Mouse (Mus musculus) midbrain, embryonic 15.5 days (tissue): Measurements from ENCODE around the gene Ankrd24. TPM values are rescaled to one million over a fixed set of nuclear protein-coding genes. Genes with fewer than 3 reads are reported as not detected.

Source experiments
- ATAC-seq: fragments of 200-750 bp; cut with Nextera tagmentation; replicated peaks from 2 replicates; pipeline ENCODE4 v1.8.0; 2017; ENCODE audit warnings: moderate TSS enrichment
- H3K27ac ChIP-seq: fragments of 300-500 bp; sonication (generic); 2 replicates; pipeline ENCODE4 v1.5.1; 2015; ENCODE audit warnings: mild to moderate bottlenecking, inconsistent platforms
- H3K27me3 ChIP-seq: fragments of 300-500 bp; sonication (generic); replicated peaks from 2 replicates; pipeline ENCODE4 v1.6.1; 2015; ENCODE audit warnings: inconsistent platforms
- H3K36me3 ChIP-seq: fragments of 300-500 bp; sonication (generic); replicated peaks from 2 replicates; pipeline ENCODE4 v1.6.1; 2015; ENCODE audit warnings: inconsistent platforms
- H3K4me1 ChIP-seq: fragments of 300-500 bp; sonication (generic); 2 replicates; pipeline ENCODE4 v1.6.1; 2015; ENCODE audit warnings: inconsistent platforms
- H3K4me2 ChIP-seq: fragments of 300-500 bp; sonication (generic); 2 replicates; pipeline ENCODE4 v1.6.1; 2015; ENCODE audit warnings: inconsistent platforms, mild to moderate bottlenecking, moderate library complexity
- H3K4me3 ChIP-seq: fragments of 300-500 bp; sonication (generic); 2 replicates; pipeline ENCODE4 v1.5.1; 2015; ENCODE audit warnings: mild to moderate bottlenecking, inconsistent platforms
- H3K9ac ChIP-seq: fragments of 300-500 bp; sonication (generic); 2 replicates; pipeline ENCODE4 v1.6.1; 2015; ENCODE audit warnings: mild to moderate bottlenecking, inconsistent platforms
- H3K9me3 ChIP-seq: fragments of 300-500 bp; sonication (generic); 2 replicates; pipeline ENCODE4 v1.6.1; 2016; ENCODE audit warnings: inconsistent platforms
- WGBS: fragments of 180-500 bp; shearing (Covaris S2); methylation state at CpG from one replicate; pipeline ENCODE4 v1.1.7; 2015; ENCODE audit warnings: mixed read lengths; 5-methylcytosine and 5-hydroxymethylcytosine counted together
- polyA plus RNA-seq: library from polyadenylated mRNA; unstranded; fragments of >200 nt; fragmentation: Nextera tagmentation; extraction: Ambion mirVana; gene quantifications from 2 replicates; pipeline ENCODE4 v1.2.1, GENCODE M21; 2015

Gene Ankrd24
- 19.1 and 20.2 TPM in 2 replicates for polyA plus RNA-seq

DNA sequence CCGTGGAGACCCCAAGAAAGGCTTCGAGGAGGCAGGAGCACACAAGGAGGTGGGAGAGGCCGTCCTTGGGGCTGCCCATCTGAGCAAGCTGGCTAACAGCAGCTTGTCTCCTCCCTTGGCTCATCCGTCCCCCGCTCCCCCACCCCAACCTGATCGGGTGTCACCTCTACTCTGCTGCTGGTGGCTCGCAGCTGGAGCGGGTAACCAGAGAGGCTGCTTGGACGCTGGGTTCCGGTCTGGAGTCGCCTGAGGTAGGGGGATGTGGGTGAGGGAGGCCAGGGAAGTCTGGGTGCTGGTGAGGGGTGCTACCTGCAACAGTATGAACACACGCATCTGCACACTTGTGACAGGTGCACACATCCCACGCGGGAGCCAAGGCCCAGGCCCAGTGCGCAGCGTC, at the start of gene Ankrd24:
TSS of gene Ankrd24 (plus strand) at position 151 of the 400 bp plus-strand sequence.
- 86% methylated on average over 16 of the region's 16 CpGs for WGBS
- Histone ChIP-seq H3K4me1 (peaks cover 30% of the 10 kb centered on the region), H3K27me3 (0 out of 2 replicates have a peak, but pooled peaks cover 11% of the 10 kb centered on the region), H3K4me2 (peak within 1 kb of the TSS; percentile 90), H3K27ac (peak within 1 kb of the TSS; percentile 86), H3K36me3 (0 out of 2 replicates have a peak, but pooled peaks cover 5% of the 10 kb centered on the region), H3K4me3 (peak within 1 kb of the TSS; percentile 89), H3K9me3 (no peaks in the 10 kb centered on the region), H3K9ac (peak within 1 kb of the TSS; percentile 86)
- ATAC-seq: 0 out of 2 replicates have a peak, but pooled peaks have one; percentile 4

GRCm38 (mm10) chr10:81579967-81580366, 48.4 kb upstream of the Ankrd24 start:
- H3K4me3 ChIP-seq: no peak overlapping the region
- H3K27me3 ChIP-seq: peaks cover 70% of the 10 kb centered on the region
- H3K4me2 ChIP-seq: no peak overlapping the region
- no peak overlapping the region for H3K9ac ChIP-seq
- WGBS: 61% methylated on average over 4 of the region's 4 CpGs
- no peaks in the 10 kb centered on the region for H3K9me3 ChIP-seq
- no peaks in the 10 kb centered on the region for H3K36me3 ChIP-seq
- peaks cover 19% of the 10 kb centered on the region for H3K4me1 ChIP-seq
- ATAC-seq: no peak
- no peak overlapping the region for H3K27ac ChIP-seq

GRCm38 (mm10) chr10:81580441-81581070, 47.8 kb upstream of the Ankrd24 start:
- Histone ChIP-seq H3K27me3 (peaks cover 70% of the 10 kb centered on the region), H3K36me3 (0 out of 2 replicates have a peak, but pooled peaks cover 3% of the 10 kb centered on the region), H3K9me3 (no peaks in the 10 kb centered on the region; the same call in 1 of the 2 replicates), H3K4me3 (no peak overlapping the region), H3K4me1 (peaks cover 13% of the 10 kb centered on the region), H3K4me2 (no peak overlapping the region), H3K9ac (no peak overlapping the region), H3K27ac (no peak overlapping the region)
- ATAC-seq: no peak
- 67% methylated on average over 25 of the region's 25 CpGs for WGBS

DNA sequence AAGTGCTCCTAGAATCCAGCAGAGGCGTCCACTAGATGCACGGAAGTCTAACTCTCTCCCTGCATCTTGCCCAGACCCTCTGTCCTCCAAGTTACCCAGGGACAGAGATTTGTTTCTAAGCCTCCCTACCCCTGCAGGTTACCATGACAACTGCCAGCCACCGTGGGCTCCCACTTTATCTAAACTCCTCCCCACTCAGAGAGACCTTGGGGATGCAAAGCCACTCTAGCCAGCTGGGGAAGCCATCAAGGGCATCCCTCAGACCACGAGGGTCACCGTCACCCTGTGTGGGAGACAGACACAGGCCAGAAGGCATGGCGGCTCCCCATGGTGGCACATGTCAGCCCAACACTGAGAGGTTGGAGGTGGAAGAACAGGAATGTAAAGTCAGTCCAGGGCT, 45.0 kb upstream of the Ankrd24 start:
- Histone ChIP-seq H3K27ac (no peak overlapping the region), H3K4me1 (0 out of 2 replicates have a peak, but pooled peaks cover 5% of the 10 kb centered on the region), H3K27me3 (peaks cover 51% of the 10 kb centered on the region), H3K36me3 (0 out of 2 replicates have a peak, but pooled peaks cover 3% of the 10 kb centered on the region), H3K4me3 (no peak overlapping the region), H3K9ac (no peak overlapping the region), H3K4me2 (no peak overlapping the region), H3K9me3 (no peaks in the 10 kb centered on the region; the same call in 1 of the 2 replicates)
- ATAC-seq: no peak
- WGBS: 37% methylated on average over 6 of the region's 6 CpGs

GRCm38 (mm10) chr10:81588739-81589138, 39.6 kb upstream of the Ankrd24 start:
- H3K27ac ChIP-seq: no peak overlapping the region
- H3K4me3 ChIP-seq: no peak overlapping the region
- ATAC-seq: no peak
- 0 out of 2 replicates have a peak, but pooled peaks cover 3% of the 10 kb centered on the region for H3K36me3 ChIP-seq
- H3K4me1 ChIP-seq: no peaks in the 10 kb centered on the region
- no peak overlapping the region for H3K4me2 ChIP-seq
- H3K27me3 ChIP-seq: peaks cover 22% of the 10 kb centered on the region
- WGBS: 77% methylated on average over 7 of the region's 7 CpGs
- H3K9me3 ChIP-seq: no peaks in the 10 kb centered on the region; the same call in 1 of the 2 replicates
- no peak overlapping the region for H3K9ac ChIP-seq

DNA sequence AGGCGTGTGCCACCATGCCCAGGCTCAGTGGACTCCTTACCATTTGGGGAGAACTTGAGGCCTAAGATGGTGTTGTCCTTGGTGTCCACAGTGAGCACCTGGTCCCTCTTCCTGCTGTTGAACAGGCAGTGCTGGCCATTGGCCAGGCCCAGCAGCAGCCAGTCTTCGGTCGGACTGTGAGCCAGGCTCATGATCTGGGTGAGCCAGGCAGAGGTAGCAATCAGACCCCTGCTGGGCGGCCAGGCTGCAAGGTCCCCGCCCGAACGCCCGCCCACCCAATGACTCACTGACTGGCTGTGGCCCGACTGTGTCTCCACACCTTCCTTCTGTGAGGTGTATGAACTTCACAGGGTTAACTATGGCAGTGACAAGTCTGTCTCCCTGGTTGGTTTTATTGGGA, 36.5 kb upstream of the Ankrd24 start:
- Histone ChIP-seq H3K4me2 (no peak overlapping the region), H3K4me3 (no peak overlapping the region), H3K9me3 (no peaks in the 10 kb centered on the region), H3K4me1 (peaks cover 20% of the 10 kb centered on the region), H3K36me3 (no peaks in the 10 kb centered on the region), H3K27ac (no peak overlapping the region), H3K9ac (no peak overlapping the region), H3K27me3 (peaks cover 38% of the 10 kb centered on the region)
- no peak for ATAC-seq
- WGBS: 76% methylated on average over 9 of the region's 9 CpGs

- no peak overlapping the region for H3K4me3 ChIP-seq
- no peak overlapping the region for H3K4me2 ChIP-seq
- peaks cover 36% of the 10 kb centered on the region for H3K27me3 ChIP-seq
- H3K9ac ChIP-seq: no peak overlapping the region
- 85% methylated on average over 7 of the region's 7 CpGs for WGBS
- no peaks in the 10 kb centered on the region for H3K36me3 ChIP-seq
- H3K4me1 ChIP-seq: peaks cover 28% of the 10 kb centered on the region
- no peak overlapping the region for H3K27ac ChIP-seq
- ATAC-seq: no peak
- H3K9me3 ChIP-seq: no peaks in the 10 kb centered on the region
Observed at GRCm38 (mm10) chr10:81592631-81593030, 35.7 kb upstream of the Ankrd24 start.

DNA sequence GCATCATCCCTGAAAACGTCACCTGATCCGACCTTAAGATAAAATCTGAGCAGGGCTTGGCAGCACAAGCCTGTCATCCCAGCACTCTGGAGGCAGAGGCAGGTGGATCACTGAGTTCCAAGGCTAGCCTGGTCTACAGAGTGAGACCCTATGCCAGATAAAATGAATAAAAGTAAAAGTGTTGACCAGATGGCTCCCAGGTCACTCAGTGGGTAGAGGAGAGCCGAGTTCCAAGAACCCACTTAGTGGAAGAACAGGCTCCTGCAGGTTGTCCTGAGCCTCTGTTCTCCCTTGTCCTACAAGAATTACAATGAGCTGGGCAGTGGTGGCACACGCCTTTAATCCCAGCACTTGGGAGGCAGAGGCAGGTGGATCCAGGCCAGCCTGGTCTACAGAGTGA, 35.1 kb upstream of the Ankrd24 start:
- Histone ChIP-seq H3K9ac (no peak overlapping the region), H3K36me3 (no peaks in the 10 kb centered on the region), H3K4me1 (peaks cover 34% of the 10 kb centered on the region), H3K4me2 (no peak overlapping the region), H3K9me3 (no peaks in the 10 kb centered on the region), H3K4me3 (no peak overlapping the region), H3K27ac (no peak overlapping the region), H3K27me3 (peaks cover 33% of the 10 kb centered on the region)
- no peak for ATAC-seq
- 66% methylated on average over 4 of the region's 4 CpGs for WGBS

GRCm38 (mm10) chr10:81593935-81594334, 34.4 kb upstream of the Ankrd24 start:
- H3K4me3 ChIP-seq: no peak overlapping the region
- H3K36me3 ChIP-seq: no peaks in the 10 kb centered on the region
- no peak overlapping the region for H3K9ac ChIP-seq
- H3K27me3 ChIP-seq: peaks cover 36% of the 10 kb centered on the region
- no peaks in the 10 kb centered on the region for H3K9me3 ChIP-seq
- H3K4me1 ChIP-seq: peaks cover 35% of the 10 kb centered on the region
- 79% methylated on average over 18 of the region's 18 CpGs for WGBS
- H3K4me2 ChIP-seq: no peak overlapping the region
- no peak overlapping the region for H3K27ac ChIP-seq
- no peak for ATAC-seq

DNA sequence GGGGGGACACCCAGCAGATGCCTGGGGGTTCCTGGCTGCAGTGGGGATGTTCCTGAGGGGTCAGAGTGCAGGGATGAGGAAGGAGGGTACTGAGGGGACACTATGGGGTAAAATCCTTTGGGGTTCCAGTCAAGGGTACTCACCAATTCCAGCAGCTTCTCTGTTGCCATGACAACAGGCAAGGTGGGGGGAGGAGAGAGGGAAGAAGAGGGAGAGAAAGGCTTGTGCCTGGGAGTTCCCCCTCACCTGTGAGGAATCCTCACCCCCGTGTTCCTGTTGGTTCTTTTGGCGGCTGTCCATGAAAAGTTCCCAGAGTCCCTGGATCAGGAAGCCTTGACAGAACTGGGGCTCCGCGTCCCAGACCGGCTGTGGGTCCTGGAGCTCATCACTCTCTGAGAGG, 32.7 kb upstream of the Ankrd24 start:
- no peak overlapping the region for H3K4me3 ChIP-seq
- H3K36me3 ChIP-seq: no peaks in the 10 kb centered on the region
- no peaks in the 10 kb centered on the region for H3K9me3 ChIP-seq
- peaks cover 41% of the 10 kb centered on the region for H3K4me1 ChIP-seq
- no peak overlapping the region for H3K27ac ChIP-seq
- H3K4me2 ChIP-seq: no peak overlapping the region
- peaks cover 51% of the 10 kb centered on the region for H3K27me3 ChIP-seq
- ATAC-seq: no peak
- 39% methylated on average over 5 of the region's 5 CpGs for WGBS
- no peak overlapping the region for H3K9ac ChIP-seq

- WGBS: 2% methylated on average over 10 of the region's 10 CpGs
Observed at GRCm38 (mm10) chr10:81596611-81597010, 31.7 kb upstream of the Ankrd24 start.

DNA sequence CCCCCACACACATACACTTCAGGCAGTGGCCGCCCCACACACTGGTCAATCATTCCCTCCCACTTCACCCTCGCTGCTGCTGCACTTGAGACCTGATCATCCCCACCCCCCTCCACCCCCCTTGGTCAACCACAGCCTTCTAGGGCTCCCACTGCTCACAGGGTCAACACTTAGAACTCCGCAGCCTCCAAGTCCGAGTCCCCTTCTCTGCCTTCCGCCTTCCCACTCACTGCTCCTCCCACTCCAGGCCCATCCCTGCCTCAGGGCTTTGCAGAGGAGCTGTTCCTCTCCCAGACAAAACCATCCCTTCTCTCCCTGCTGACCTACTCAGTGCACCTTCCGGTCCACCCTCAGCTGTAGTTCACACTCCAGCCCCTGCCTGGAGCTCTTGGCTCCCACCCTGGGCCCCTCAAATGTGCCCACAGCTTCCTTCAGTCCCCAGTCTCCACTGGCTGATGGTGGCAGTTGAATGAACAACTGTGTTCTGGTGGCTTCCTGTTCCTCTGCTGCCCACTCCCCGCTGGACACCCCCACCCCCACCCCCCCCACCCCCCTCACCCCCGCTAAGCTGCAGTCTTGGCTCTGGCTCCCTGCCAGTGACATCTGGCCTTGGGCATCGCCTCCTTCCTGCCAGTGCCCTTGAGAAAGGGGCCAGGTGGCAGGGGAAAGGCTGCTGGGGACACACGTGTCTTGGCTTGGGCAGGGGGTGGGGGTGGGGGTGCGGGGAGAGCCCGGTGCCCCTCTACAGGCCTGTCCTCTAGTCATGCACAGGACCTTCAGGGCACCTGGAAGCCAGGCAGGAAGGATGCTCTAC, 31.0 kb upstream of the Ankrd24 start:
- no peaks in the 10 kb centered on the region for H3K36me3 ChIP-seq
- H3K4me3 ChIP-seq: no peak overlapping the region
- H3K27me3 ChIP-seq: peaks cover 51% of the 10 kb centered on the region
- H3K4me1 ChIP-seq: peaks cover 54% of the 10 kb centered on the region
- H3K27ac ChIP-seq: peak overlapping the region; percentile 71
- H3K9ac ChIP-seq: no peak overlapping the region
- H3K4me2 ChIP-seq: peak overlapping the region; percentile 39
- 6% methylated on average over 12 of the region's 12 CpGs for WGBS
- ATAC-seq: no peak; the same call in 1 of the 2 replicates
- H3K9me3 ChIP-seq: no peaks in the 10 kb centered on the region

More at GRCm38 (mm10) chr10:81596611-81597010, 31.7 kb upstream of the Ankrd24 start:
- no peak for ATAC-seq
- H3K36me3 ChIP-seq: no peaks in the 10 kb centered on the region
- H3K27ac ChIP-seq: peak overlapping the region; percentile 71; the same call in 1 of the 2 replicates
- peaks cover 51% of the 10 kb centered on the region for H3K4me1 ChIP-seq
- H3K9ac ChIP-seq: no peak overlapping the region
- peak overlapping the region; percentile 39 for H3K4me2 ChIP-seq
- peaks cover 51% of the 10 kb centered on the region for H3K27me3 ChIP-seq
- H3K4me3 ChIP-seq: no peak overlapping the region
- no peaks in the 10 kb centered on the region for H3K9me3 ChIP-seq
